Mouse (Mus musculus): ENCODE data around the gene Olfr373.

Olfr373 gene

GRCm38 (mm10) chr8:72133507-72133906 lies 50.5 kb downstream of the Olfr373 start:
- DNase-seq (ENCODE audit: low read depth, low spot score), result no peak

DNA sequence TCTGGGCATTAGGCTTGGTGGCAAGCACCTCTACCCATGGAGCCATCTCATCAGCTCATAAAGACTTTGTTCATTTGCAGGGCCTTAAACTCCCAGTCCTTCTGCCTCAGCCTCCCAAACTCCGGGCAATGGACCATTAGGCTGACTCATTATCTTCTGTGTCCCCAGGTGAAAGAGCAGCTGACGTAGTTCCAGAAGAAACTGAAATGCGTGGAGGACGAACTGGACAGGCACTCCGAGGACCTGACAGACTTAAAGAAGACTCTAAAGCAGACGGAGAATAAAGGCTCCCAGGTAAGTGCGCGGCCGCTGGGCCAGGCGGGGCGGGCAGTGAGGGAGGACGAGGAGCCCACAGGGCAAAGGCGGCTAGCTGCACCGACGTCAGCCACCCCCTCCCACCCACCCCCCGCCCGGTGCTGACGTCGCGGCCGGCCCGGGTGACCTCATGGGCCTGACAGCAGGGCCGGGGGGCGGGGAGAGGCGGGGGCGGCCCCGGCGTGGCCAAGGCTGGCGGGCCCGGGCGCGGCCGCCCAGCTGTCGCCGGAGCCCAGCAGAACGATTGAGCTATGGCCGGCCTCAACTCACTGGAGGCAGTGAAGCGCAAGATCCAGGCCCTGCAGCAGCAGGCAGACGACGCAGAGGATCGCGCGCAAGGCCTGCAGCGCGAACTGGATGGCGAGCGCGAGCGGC lies 51.9 kb downstream of the Olfr373 start, which contains the start of gene Tpm4:
Tpm4 (plus strand) TSS at position 220 of the 690 bp plus-strand sequence.
- peak; percentile 81 for DNase-seq (ENCODE audit: low read depth, low spot score)

DNA sequence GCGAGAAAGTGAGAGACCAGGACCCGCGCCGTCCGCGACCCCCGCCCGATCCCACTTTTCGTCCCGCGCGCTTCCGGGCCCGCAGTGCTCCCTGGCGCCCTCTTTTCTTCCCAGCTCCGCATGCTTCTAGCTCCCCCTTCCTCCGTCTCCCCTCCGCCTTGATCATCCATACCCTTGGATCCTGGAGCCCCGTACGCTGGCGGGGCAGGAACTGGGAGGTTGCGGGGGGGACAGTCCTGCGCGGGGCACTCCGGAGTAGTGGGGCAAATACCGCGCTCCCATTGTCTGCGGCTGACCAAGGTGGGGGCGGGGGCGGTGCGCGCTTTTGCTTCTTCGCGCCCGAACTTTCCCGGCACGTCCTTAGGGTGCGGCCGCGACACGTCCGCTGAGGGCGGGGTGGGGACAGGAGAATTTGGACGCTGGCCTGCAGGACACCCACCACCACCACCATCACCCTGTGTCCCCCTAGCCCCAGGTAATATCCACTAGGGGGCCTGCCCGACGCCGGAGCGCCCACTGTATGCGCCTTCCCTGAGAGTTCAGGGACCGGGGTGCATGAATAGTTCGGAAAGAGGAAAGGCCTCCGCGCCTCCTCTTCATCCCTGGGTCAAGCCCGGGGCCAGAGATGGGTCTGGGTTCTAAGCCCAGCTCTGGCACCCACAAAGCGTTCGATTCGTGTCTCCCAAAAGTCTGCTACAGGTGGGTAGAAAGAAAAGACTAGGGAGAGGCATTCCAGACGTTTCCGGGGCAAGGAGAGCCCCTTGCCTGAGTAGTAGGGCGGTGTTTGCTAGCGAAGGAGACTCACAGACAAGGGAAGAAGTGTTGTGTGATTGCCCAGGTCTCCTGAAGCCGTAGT lies 52.7 kb downstream of the Olfr373 start:
- DNase-seq (ENCODE audit: low read depth, low spot score), result peak; percentile 54

GRCm38 (mm10) chr8:72136302-72136978 lies 53.5 kb downstream of the Olfr373 start:
- peak; percentile 78 for DNase-seq (ENCODE audit: low read depth, low spot score)

DNA sequence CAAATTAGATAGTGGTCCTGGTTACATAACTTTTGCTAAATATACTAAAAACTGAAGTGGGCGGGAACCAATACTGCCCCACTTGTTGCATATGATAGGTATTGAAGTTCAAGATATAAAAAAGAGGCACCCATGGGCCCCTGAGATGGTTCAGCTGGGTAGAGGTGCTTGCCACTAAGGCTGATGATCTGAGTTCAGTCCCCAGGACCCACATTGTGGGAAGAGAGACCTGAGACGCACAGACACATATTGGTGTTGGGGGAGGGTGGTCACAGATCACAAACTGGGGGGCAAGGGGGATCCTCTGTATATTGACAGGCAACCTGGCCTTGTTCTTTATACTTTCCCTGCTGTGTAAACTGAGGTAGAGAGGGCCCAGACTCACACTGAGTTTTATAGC lies 54.5 kb downstream of the Olfr373 start:
- DNase-seq (ENCODE audit: low read depth, low spot score), result no peak

- no peak for DNase-seq (ENCODE audit: low read depth, low spot score)
Observed at GRCm38 (mm10) chr8:72138456-72138855, 55.5 kb downstream of the Olfr373 start.

GRCm38 (mm10) chr8:72143256-72143824 lies 60.4 kb downstream of the Olfr373 start:
- DNase-seq (ENCODE audit: low read depth, low spot score), result no peak

DNA sequence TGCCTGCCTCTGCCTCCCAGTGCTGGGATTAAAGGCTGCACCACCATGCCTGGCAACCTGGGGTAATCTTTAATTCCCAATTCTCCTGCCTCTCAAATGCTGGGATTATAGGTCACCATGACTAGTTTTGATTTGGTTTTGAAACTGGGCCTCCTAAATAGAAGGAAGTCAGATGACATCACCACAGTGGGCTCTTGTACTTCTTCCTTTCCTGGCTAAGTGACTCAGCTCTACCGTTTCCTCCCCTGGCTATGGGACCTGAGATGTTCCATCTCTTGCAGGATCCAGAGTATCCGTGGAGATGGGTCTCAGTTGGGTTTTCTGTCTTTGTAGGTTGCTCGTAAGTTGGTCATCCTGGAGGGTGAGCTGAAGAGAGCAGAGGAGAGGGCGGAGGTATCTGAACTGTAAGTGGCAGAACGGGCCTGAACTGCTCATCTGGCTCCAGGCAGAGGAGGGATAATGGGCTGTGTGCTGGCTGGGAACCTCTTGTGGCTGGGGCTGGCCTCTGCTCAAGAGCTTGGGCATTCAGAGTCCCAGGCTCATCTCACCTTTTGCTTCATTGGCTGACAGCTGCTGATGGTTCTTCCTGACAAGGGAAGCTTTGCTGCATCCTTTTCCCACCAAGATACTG lies 61.5 kb downstream of the Olfr373 start:
- no peak for DNase-seq (ENCODE audit: low read depth, low spot score)

DNA sequence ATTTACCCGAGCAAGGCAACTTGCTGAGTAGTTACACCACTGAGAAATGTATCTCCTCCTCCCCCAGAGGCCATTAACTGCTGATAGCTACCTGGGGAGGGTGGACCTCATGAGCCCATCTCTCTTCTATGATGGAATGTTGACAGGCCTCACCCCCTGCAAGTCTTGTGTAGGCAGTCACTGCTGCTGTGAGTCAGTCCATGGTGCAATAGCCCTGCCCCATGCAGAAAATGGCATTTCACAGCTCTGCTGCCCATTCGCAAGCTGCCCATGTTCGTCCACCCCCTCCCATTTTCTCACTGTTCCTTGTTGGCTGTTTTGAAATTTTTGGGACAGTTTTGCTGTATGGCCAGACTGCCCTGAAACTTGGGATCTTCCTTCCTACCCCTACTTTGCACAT lies 62.5 kb downstream of the Olfr373 start:
- no peak for DNase-seq (ENCODE audit: low read depth, low spot score)

GRCm38 (mm10) chr8:72146056-72146455 lies 63.1 kb downstream of the Olfr373 start:
- DNase-seq (ENCODE audit: low read depth, low spot score), result no peak

DNA sequence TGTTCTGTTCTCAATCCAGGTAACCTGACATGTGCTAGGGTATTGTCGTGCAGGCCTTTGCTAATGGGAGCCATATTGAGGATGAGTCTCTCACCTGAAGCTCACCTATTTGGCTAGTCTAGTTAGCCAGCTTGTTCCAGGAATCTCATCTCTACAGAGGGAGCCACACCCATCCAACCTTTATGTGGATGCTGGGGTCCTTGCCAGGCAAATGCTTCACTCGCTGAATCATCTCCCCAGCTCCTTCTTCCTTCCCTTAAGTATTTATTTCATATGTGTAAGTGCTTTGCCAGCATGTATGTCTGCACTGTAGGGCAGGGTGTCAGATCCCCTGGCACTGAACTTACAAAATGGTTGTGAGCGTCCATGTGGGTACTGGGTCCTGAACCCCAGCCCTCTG lies 63.6 kb downstream of the Olfr373 start:
- DNase-seq (ENCODE audit: low read depth, low spot score), result no peak

GRCm38 (mm10) chr8:72147266-72147665 lies 64.3 kb downstream of the Olfr373 start:
- no peak for DNase-seq (ENCODE audit: low read depth, low spot score)

- no peak for DNase-seq (ENCODE audit: low read depth, low spot score)
Observed at GRCm38 (mm10) chr8:72149056-72149455, 66.1 kb downstream of the Olfr373 start.

- no peak for DNase-seq (ENCODE audit: low read depth, low spot score)
Observed at GRCm38 (mm10) chr8:72151418-72152078, 68.6 kb downstream of the Olfr373 start.

All from mesoderm, embryonic 11.5 days (tissue).